Mouse (Mus musculus) large intestine, adult 2 months (tissue): ENCODE measurements around the gene Runx2. TPM values are rescaled to one million over a fixed set of nuclear protein-coding genes. Genes with fewer than 3 reads are reported as not detected.

Source experiments
- DNase-seq: peaks from one replicate; pipeline ENCODE4 v3.0.0-alpha.2; 2012; ENCODE audit warnings: low read depth, low spot score
- WGBS: fragments of 180-500 bp; shearing (Covaris S2); methylation state at CpG from one replicate; pipeline ENCODE4 v1.1.7; 2018; 5-methylcytosine and 5-hydroxymethylcytosine counted together
- polyA plus RNA-seq: library from polyadenylated mRNA; depleted of rRNA; stranded (reverse); fragments of >200 nt; gene quantifications from 2 replicates; pipeline ENCODE4 v1.2.3, GENCODE M21; 2012

Runx2 gene
- polyA plus RNA-seq, 1 experiment = 1.0 TPM

DNA sequence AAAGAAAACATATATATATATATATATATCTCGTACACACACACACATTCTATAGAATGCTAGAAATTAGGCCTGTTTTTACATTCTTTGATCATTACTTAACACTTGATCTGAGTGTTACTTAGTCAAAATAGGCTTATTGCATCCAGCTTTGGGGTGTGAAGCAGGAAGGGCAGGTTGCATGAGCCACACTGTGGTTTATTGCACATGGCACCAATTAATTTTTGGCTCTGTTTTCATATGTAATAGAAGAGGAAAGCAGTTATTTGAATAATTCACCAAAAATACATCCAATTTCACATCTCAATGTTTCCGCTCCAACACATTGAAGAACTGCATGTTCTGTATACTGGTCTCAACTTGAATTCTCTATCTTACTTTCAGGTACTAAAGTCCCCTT, 42.0 kb downstream of the Runx2 start:
- WGBS = 95% methylated on average over 2 of the region's 2 CpGs
- no peak for DNase-seq

DNA sequence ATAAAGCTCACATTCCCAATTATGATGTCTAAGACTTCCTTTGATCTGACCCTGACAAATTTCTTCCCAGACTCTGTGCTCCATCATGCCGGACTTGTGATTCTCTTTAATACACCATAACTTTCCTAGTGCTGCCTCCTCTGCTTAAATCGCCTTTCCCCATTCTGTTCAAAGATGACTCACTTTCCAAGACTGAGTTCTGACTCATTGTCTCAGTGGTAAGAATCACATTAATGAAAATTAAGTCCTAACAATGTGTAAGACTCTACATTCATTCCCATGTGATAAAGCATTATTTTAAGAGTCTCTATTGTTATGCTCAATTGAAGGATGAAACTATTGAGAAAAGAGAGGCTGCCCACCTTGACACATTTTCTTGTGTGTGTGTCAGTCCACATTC, 43.7 kb downstream of the Runx2 start:
- WGBS = 77% methylated on average over 2 of the region's 2 CpGs
- DNase-seq = no peak

DNA sequence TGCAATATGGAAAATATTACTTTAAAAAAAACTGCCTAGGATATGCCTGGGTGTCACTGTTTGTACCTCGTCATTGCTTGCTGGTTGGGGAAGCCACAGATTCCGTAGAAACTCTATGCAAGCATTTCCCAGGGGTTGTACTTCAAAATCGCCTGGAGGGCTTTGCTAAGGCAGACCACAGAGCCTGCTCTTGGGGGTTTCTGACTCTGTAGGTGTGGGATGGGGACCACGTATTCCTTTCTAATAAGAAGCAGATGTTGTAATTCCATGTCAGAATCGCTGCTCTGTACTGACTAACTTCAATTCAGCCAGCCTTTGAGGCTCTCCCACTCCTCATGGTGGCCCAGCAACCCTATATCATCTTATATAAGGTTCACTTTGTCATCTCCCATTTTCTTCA, 46.1 kb downstream of the Runx2 start:
- WGBS = 79% methylated on average over 5 of the region's 5 CpGs
- no peak for DNase-seq

DNA sequence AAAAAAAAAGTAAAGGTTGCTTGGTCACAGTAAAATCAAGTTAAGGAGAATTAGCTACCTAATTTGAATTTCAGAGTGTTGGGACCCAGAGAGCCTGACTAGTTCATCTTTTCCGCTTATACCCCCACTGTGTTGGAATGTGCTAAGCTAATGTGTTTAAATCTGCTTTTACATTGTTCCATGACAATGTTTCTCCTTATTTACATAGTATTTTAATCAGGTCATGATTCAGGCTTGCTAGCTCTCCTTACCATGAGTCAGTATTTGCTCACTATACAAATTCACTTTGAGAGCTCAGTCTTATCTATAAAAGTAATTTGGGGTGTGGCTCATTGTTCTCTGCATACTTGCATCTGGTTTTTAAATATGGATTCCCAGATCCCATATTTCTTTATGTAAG, 47.2 kb downstream of the Runx2 start:
- DNase-seq = no peak
- WGBS = 59% methylated on average over 1 of the region's 1 CpGs

DNA sequence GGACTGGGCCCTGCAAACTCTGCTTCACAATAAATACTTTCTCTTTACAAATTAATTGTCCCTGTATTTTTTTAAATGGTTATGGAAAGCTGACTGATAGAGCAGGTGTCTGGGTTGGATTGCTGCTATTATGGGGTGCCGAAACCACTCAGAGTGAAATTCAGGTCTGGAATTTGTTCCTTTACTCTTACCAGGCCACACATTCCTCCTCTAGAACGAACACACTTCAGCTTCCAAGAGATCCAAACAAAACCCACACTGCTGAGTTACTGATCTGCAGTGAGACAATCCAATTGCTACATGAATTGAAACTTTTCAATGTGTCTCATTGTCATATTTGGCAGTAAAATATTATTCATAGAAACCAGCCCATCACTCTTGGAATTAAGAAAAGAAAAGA, 47.6 kb downstream of the Runx2 start:
- DNase-seq = no peak
- 64% methylated on average over 2 of the region's 2 CpGs for WGBS

DNA sequence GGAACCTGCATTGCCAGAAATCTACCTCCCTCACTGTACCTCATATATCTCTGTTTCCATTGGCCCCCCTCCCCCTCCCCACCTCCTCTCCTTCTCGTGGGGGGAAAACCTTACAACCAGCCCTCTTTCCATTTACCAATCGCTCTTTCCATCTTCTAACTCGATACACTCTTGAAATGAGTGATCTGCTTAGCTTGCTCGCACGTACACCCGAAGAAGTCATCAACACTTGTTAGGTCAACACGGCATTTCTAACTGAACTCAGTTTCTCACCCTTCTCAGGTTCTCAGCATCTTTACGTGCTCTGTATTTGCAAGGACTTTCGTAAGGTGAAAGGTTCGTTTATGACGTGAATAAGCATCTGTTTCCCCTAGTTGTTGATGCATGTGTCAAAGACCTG, 48.3 kb downstream of the Runx2 start:
- 84% methylated on average over 11 of the region's 11 CpGs for WGBS
- no peak for DNase-seq

DNA sequence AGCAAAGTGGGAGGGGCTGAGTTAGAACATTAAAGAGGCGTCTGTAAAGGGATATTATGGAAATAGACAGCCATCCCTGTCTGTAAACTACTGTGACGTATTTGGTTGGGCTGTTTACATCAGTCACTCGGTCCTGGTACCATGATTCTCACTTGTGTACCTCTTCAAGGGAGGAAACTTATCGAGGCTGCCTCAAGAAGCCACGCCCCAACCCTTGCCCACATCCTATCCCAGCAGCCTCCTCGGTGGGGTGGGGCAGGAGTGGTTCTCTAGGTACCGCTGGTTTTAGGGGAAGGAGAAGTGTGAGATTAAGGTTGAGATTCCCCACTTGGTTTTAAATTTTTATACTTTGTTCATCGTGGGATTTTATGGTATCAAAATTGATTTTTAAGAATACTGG, 69.2 kb downstream of the Runx2 start:
- 78% methylated on average over 8 of the region's 8 CpGs for WGBS
- no peak for DNase-seq

DNA sequence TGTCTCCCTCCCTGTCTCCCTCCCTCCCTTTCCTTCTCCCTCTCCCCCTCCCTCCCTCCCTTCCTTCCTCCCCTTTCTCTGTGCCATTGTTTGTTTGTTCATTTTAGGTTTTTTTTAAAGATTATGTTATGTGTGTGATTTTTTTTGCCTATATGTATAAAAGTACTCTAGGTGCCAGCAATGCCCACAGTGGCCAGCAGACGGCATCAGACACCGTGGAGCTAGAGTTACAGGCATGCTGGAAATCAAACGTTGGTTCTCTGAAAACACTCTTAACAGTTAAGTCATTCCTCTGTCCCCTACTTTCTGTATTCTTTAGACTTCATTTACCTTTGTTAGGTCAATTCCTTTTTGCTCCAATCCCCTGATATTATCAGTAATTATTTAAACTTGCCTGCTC, 70.8 kb downstream of the Runx2 start:
- 61% methylated on average over 3 of the region's 3 CpGs for WGBS
- DNase-seq = no peak

DNA sequence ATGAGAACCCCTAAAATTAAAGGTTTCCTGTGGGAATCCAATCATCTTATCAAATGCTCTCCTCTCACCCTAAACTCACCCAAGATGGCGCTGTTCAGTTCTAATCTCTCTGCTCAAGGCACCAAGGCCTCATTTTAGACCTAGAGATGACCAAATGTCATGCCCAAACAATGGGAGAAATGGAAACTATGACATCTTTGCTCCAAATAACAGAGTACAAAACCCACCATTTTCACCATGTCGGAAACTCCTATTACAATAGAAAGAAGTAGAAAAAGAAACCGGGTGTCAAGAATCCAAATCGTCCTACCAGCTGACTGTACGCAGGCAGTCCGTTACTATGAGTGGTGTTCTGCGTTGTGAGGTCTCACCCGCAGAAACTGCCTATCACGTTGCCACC, 72.4 kb downstream of the Runx2 start:
- no peak for DNase-seq
- 89% methylated on average over 9 of the region's 9 CpGs for WGBS

DNA sequence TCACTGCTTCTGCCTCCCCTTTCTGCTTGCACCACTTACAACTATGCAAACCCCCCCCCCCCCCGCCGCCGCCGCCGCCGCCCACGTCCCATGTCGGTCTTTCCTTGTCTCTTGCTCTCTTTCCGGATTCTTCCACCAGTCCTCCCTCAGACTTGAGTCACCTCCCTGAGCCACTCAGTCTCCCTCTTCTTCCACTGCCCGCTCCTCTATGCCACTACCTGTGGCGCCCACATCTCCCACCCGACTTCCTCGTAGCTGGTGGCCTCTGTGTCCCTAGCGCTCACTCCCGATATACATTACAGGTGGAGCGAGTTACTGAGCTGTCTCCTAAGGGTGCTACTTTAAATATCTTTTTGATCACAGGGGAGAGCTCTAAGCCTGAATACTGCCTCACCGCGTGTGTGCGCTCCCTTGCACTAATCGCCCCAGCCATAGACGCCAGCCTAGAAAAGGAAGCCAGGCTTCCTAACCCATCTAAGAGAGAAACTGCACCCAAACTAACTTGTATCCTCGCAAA, 76.4 kb downstream of the Runx2 start:
- 13% methylated on average over 22 of the region's 22 CpGs for WGBS
- DNase-seq = no peak

DNA sequence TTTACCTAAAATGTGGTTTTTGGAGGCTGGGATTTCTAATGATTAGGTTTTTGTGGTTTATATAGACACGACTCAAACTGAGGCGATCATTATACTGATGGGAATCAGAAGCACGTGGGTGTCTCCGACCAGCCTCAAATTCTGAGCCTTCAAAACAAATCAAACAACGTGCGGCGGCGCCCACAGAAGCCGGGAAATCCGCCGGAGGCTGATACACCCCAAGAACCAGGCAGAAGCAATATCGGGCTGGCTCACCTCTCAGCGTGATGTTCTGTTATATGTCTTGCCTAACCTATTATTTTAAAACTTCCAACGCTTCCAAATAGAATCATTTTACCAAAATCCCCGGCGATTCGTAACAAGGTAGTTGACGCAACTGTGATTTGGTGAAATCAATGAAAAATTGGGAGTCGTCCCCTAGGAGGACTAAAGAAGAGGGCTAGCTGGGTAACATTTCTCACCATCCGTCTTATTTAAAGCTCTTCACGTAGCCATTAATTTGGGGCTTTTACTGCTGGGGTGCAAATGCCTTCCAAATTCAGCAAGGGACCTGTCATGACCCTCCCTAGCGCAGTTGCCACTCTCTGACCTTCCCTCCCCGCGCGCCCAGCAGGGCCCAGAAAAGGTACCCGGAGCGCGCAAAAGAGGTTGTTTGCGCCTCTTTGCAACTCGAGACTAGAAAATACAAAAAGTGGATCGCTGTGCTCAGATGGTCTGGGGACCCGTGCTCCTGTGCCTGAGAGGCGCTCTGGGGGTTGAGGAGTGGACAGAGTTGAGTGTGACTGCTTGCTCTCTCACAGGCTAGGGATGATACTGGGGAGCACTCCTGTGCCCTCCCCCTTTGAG, 77.1 kb downstream of the Runx2 start:
- DNase-seq = no peak
- 9% methylated on average over 33 of the region's 33 CpGs for WGBS

DNA sequence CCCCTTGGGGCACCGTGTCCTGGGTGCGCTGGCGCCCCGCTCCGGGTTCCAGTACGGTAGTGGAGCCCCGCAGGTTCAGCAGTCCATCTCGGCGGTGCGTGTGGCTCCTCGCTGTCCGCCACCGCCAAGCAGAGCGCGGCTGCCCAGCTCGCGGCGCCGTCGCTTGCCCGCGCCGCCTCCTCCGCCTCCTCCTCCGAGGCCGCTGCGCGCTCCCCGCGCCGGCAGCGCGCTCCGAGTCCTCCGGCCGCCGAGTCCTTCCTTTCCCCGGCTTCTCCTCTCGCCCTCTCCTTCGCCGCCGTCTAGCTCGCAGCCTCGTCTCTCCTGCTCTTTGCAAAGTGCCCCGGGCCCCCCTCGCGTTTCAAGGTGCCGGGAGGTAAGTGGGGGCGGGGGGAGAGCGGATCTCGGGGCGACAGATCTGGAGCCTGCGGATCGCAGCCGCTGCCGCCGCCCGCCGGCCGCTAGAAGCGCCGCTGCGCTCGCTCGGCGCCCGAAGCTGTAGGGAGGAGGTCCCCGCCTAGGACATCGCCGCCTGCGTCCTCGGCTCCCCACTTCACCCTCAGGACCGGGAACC, 78.5 kb downstream of the Runx2 start:
- DNase-seq = no peak
- 1% methylated on average over 68 of the region's 73 CpGs for WGBS

DNA sequence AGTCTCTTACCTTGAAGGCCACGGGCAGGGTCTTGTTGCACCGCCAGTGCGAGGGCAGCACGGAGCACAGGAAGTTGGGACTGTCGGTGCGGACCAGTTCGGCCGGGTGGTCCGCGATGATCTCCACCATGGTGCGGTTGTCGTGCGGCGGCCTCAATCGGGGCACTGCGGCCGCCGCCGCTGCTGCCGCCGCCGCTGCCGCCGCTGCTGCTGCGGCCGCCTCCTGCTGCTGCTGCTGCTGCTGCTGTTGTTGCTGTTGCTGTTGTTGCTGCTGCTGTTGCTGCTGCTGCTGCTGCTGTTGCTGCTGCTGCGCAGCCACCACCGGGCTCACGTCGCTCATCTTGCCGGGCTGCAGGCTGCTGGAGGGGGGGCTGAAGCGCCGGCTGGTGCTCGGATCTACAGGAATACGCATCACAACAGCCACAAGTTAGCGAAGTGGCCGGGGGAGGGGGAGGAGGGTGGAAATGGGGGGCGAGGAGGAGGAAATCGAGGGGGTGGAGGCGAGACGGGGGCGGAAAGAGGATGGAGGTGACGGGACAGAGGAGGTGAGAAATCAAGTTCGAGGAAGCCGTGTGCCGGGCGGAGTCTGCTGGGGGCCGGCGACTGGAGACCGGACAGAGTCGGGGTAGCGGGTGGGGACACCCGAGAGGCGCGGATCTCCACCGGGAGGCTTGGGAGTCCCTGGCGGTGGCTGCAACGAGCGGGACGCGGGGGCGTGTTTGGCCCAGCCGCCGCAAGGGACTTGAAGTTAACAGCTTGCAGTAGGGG, 79.2 kb downstream of the Runx2 start:
- whole genome bisulfite sequencing = 1% methylated on average over 63 of the region's 64 CpGs
- DNase-seq = no peak

DNA sequence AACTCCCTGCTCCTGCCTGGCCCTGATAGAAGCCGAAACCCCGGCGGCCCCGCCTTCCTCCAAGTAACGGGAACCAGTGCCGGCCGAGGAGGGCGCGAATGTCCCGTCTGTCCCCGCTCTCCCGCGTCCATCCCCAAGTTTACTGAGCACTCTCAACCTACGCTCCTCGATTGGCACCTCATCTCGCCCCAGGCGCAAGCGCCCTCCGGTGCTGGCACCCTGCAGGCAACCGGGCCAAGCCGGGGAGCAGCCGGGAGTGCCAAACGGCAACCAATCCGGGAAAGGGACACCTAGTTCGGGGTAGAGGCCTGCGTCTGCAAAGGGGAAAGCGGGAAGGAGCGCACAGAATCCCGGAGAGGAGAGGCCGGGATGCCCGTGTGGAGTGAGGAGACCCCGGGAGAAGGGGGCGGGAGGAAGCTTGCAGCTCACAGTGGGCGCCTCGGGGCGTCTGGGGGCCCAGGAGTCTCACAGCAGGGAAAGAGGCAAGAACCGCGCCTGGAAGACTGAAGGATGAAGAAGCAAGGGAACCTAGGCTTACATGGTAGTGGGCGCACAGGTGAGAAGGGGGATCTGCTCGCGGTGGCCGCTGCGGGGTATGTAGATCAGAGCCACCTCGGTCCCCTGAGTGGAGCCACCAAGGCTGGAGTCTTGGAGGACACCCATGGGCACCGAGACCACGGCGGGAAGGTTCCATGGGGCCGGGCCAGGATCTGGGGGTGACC, 79.9 kb downstream of the Runx2 start:
- 1% methylated on average over 48 of the region's 48 CpGs for WGBS
- no peak for DNase-seq

DNA sequence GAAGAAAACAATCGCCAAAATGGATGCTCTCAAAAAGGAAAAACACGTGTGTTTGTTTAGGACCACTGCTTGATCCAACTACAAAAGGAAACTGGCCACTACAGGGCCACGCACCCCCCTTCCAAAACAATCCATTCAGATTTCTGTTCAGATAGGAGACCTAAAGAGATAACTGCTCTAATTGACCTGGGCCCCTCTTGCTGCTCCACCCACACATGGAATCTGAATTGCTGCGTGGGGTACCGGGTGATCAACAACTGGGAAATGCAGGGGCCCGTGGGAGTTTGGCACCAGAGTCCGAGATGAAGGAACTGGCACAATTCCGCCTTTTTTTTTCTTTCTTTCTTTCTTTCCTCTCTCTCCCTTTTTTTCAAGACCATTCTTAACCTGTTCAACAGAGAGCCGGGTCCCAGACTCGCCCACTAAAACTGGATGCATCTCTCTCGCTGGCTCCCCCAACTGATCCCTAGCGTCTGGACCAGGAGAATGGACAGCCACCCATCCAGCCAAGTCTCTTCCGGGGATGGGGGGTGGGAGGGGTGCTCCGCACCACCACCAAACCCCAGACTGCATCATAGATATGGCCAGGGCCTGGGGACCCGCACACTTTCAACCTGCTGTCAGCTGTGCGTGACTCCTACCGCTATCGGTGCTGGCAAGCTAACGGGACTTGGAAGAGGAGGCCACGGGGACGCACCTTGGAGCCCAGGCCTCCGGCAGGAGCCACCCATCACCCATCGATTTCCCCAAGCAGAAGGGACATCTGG, 80.9 kb downstream of the Runx2 start:
- WGBS = 8% methylated on average over 23 of the region's 23 CpGs
- no peak for DNase-seq

DNA sequence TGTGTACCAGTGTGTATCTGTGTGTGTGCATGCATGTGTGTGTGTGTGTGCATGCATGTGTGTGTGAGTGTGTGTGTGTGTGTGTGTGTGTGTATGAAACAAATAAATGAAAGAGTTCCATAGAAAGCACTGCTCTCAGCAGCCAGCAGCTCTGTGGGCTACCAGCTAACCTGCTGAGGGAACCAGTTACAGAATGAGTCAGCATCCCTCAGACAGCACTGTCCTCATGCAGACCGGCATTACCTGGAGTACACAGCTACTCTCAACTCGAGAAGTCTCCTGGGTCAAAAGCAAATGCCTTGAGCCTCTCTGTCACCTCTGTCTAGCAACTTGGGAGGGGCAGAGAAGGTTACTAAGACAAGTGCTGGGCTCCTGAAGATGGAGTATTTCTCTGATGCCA, 86.1 kb downstream of the Runx2 start:
- DNase-seq = no peak
- WGBS = 40% methylated on average over 2 of the region's 2 CpGs

DNA sequence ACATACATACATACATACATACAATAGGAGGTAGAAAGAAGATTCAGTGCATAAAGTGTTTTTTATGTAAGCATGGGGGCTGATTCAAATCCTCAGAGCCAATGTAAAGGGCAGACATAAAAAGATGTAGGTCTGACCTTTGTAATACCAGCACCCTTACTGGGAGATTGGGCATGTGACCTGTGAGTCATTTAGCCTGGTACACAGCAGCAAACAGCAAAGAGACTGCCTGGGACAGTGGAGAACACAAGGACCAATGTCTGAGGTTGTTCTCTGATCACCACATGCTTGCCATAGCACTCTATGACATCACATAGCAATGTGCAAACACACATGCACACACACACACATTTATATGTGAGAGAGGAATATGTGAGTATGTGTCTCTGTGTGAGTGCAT, 86.9 kb downstream of the Runx2 start:
- DNase-seq = no peak

DNA sequence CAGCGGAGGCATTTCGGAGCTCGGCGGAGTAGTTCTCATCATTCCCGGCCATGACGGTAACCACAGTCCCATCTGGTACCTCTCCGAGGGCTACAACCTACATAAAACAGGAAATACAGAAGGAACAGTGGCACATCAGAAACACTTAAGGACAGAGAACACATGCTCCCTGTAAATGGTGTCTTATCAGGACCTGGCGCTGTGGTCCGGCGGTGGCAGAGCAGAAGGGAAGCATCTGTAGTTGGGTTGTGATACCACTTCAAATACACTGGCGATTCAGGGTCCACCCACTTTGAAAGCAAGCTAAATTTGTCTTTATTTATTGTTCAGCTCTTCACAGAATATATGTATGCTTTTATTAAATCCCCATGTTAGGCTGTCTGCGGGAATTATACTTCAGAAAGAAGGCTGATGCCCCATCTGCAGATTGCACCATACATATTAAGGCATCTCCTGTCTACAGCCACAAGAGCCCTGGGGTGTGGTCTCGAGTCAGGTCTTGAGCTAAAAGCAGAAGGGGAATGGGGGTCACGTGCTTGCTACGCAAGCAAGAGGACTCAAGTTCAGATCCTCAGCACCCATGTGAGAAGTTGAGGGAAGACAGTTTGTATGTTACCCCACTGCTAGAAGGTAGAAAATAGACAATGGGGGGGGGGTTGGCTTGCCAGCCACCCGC, 89.7 kb downstream of the Runx2 start:
- WGBS = 90% methylated on average over 16 of the region's 16 CpGs
- DNase-seq = no peak

DNA sequence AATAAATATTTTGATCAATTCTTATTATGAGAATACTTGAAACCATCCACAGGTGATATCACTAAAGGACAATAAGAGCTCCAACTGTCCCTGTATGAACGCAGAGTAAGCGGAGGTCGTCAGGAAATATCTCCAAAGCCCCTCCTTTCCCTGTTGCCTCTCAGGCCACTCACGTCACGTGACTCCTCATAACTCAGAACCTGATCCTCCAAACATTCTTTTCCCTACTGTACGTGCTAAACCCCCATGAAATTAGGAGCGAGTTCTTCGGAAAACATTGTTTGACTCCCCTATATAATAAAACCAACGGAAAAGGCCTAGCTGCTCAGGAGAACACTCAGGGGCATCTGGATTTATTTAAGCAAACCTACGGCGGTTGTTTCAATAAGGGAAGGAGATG, 90.3 kb downstream of the Runx2 start:
- WGBS = 82% methylated on average over 11 of the region's 11 CpGs
- DNase-seq = no peak
